Mouse (Mus musculus): ENCODE results near the gene Gjc3.

- TF ChIP-seq ELF1 (IDR thresholded peaks at IDR 0.05; ENCODE audit: low read depth, low read length) (no peak), CTCF (conservative IDR thresholded peaks at IDR 0.05 in 1 of 2, IDR thresholded peaks at IDR 0.05 in 1 of 2; ENCODE audit: low read depth in 2 of 2, low read length in 2 of 2) (no peak), UBTF (IDR thresholded peaks at IDR 0.05; ENCODE audit: low read depth, low read length) (no peak), POLR2A (IDR thresholded peaks at IDR 0.05; ENCODE audit: low read depth, low read length) (no peak), EP300 (IDR thresholded peaks at IDR 0.05; ENCODE audit: low read length) (no peak), SMC3 (IDR thresholded peaks at IDR 0.05; ENCODE audit: low read depth, low read length) (no peak), POLR2AphosphoS2 (IDR thresholded peaks at IDR 0.05; ENCODE audit: low read depth, low read length) (no peak), ZC3H11A (IDR thresholded peaks at IDR 0.05; ENCODE audit: low read depth, low read length) (no peak), E2F4 (IDR thresholded peaks at IDR 0.05; ENCODE audit: insufficient replicate concordance, low read depth, low read length) (no peak), JUN (IDR thresholded peaks at IDR 0.05; ENCODE audit: insufficient read depth, low read depth, low read length) (no peak), MAZ (IDR thresholded peaks at IDR 0.05; ENCODE audit: low read depth, low read length) (no peak), MAFK (IDR thresholded peaks at IDR 0.05; ENCODE audit: insufficient replicate concordance, low read length) (no peak), TCF12 (IDR thresholded peaks at IDR 0.05; ENCODE audit: low read depth, low read length) (no peak), USF1 (IDR thresholded peaks at IDR 0.05; ENCODE audit: low read depth, low read length) (no peak)
Observed at GRCm38 (mm10) chr5:137974724-137975123, 11.8 kb upstream of the Gjc3 start.

Measured in CH12.LX (cell line).